Mouse (Mus musculus) olfactory bulb, adult 2 months (tissue): ENCODE measurements around the gene Nrxn3.

ENCODE experiments used
- CTCF ChIP-seq: fragments of 200-500 bp; IDR thresholded peaks from 2 replicates; pipeline ENCODE4 v1.5.1; 2012; ENCODE audit warnings: low read depth, mild to moderate bottlenecking, low read length, moderate library complexity; ENCODE audit not compliant: insufficient read depth
- POLR2A ChIP-seq: fragments of 200-500 bp; IDR thresholded peaks from 2 replicates; pipeline ENCODE4 v1.6.1; 2012; ENCODE audit warnings: mild to moderate bottlenecking, low read depth, low read length, moderate library complexity; ENCODE audit not compliant: insufficient read depth

DNA sequence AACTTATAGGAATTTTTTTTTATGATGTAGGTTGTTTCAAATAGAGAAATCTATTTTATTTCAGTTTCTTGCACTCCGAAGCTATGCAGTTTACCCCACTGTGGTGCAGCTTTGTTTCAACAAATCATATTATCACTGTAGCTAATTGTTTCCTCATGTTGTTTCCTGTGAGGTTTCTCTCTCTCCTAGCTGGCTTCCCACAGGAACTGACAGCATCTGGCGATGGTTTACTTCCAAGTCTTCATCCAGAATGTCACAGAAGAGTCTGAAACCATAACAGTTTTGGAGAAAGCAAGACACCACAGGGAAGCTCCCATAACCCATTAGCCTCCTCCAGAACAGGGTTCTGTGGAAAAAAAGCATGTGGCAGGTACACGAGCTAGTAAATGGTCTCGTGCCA is 564.4 kb downstream of the Nrxn3 start:
- TF ChIP-seq CTCF (no peak), POLR2A (no peak)
